22 mouse cellular contexts compared by ENCODE assay signal in the genomic region with DNA sequence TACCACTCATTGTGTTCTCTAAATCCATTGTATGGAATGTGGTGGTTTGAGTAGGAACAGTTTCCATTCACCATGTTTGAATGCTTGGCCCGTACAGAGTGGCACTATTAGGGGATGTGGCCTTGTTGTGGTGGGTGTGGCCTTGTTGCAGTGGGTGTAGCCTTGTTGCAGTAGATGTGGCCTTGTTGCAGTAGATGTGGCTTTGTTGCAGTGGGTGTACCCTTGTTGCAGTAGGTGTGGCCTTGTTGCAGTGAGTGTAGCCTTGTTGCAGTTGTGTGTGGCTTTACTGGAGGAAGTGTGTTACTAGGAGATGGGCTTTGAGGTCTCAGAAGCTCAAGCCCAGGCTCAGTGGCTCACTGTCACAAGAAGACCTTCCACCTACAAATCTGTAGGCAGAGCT.
DNase-seq lines count a peak whose midpoint lies in the region; ATAC-seq lines count a peak whose summit lies in the region.
"Had no signal": no experiment of that assay in that cellular context is flagged by ENCODE, and none has a peak within 500 bp of the region (broad histone marks: within the 10 kb centered on the region; RNA-seq: fewer than 3 reads in every experiment).

No protein-coding gene starts in this region.

- H3K27me3 ChIP-seq in heart, embryonic 14.5 days (ENCODE audit: control insufficient read depth, insufficient read depth, low read length): no peaks in the 10 kb centered on the region
- H3K27me3 ChIP-seq in heart, embryonic 12.5 days (replicated peaks): no peaks in the 10 kb centered on the region
- H3K27me3 ChIP-seq in megakaryocyte, embryonic 14.5 days (replicated peaks): peaks cover 5% of the 10 kb centered on the region
- H3K27me3 ChIP-seq in kidney, embryonic 15.5 days: no peaks in the 10 kb centered on the region
- H3K27me3 ChIP-seq: embryonic facial prominence, embryonic 12.5 days; forebrain, embryonic 12.5 days; heart, embryonic 13.5 days; hindbrain, embryonic 13.5 days had no signal

- 62% methylated on average over 1 of the region's 1 CpGs for WGBS in heart, embryonic 14.5 days
- 68% methylated on average over 1 of the region's 1 CpGs for WGBS in heart, embryonic 12.5 days
- WGBS in kidney, embryonic 15.5 days: 96% methylated on average over 1 of the region's 1 CpGs

- DNase-seq in gastrocnemius, adult 18-20 months (ENCODE audit: low spot score): no peak
- no peak for DNase-seq in thymus, postnatal 25 days
- DNase-seq: adrenal gland, adult 8-10 months; adrenal gland, postnatal 36 days; cerebellum, adult 8-10 months; cerebellum, postnatal 14 days; gastrocnemius, postnatal 14 days; heart, postnatal 10 days; heart, postnatal 4 days had no signal

- no peak overlapping the region for H3K27ac ChIP-seq in heart, embryonic 14.5 days (replicated peaks in 1 of 2; ENCODE audit: control insufficient read depth in 1 of 2, insufficient read depth in 1 of 2, low read depth in 2 of 2, low read length in 2 of 2)
- H3K27ac ChIP-seq in heart, embryonic 12.5 days (ENCODE audit: poor library complexity, severe bottlenecking): no peak overlapping the region
- H3K27ac ChIP-seq in kidney, embryonic 15.5 days: no peak overlapping the region
- H3K27ac ChIP-seq: embryonic facial prominence, embryonic 12.5 days; forebrain, embryonic 12.5 days; heart, embryonic 13.5 days; hindbrain, embryonic 13.5 days; hindbrain, postnatal 0 days had no signal

- peaks cover 7% of the 10 kb centered on the region in 2 experiments for H3K4me1 ChIP-seq in heart, embryonic 14.5 days (ENCODE audit: control insufficient read depth in 2 of 2, insufficient read depth in 2 of 2, low read length in 2 of 2)
- H3K4me1 ChIP-seq in heart, embryonic 12.5 days (replicated peaks): peaks cover 13% of the 10 kb centered on the region; the same call in 1 of the 2 replicates
- peaks cover 12% of the 10 kb centered on the region for H3K4me1 ChIP-seq in megakaryocyte, embryonic 14.5 days
- peaks cover 2% of the 10 kb centered on the region; the same call in 1 of the 2 replicates for H3K4me1 ChIP-seq in kidney, embryonic 15.5 days
- H3K4me1 ChIP-seq: embryonic facial prominence, embryonic 12.5 days; forebrain, embryonic 12.5 days; hindbrain, embryonic 13.5 days had no signal

- no peak overlapping the region for H3K4me2 ChIP-seq in heart, embryonic 14.5 days (ENCODE audit: low read length)
- no peak overlapping the region for H3K4me2 ChIP-seq in heart, embryonic 12.5 days
- no peak overlapping the region for H3K4me2 ChIP-seq in kidney, embryonic 15.5 days
- H3K4me2 ChIP-seq: embryonic facial prominence, embryonic 12.5 days; forebrain, embryonic 12.5 days; heart, embryonic 13.5 days; hindbrain, embryonic 13.5 days had no signal

- no peak overlapping the region for H3K9ac ChIP-seq in heart, embryonic 14.5 days (ENCODE audit: low read length)
- H3K9ac ChIP-seq in heart, embryonic 12.5 days: no peak overlapping the region
- no peak overlapping the region for H3K9ac ChIP-seq in kidney, embryonic 15.5 days
- H3K9ac ChIP-seq: embryonic facial prominence, embryonic 12.5 days; forebrain, embryonic 12.5 days; heart, embryonic 13.5 days; hindbrain, embryonic 13.5 days had no signal

- no peak overlapping the region for H3K4me3 ChIP-seq in heart, embryonic 14.5 days (ENCODE audit: control insufficient read depth in 1 of 2, insufficient read depth in 1 of 2, low read depth in 1 of 2, low read length in 2 of 2)
- no peak overlapping the region for H3K4me3 ChIP-seq in heart, embryonic 12.5 days
- peak overlapping the region; percentile 57 for H3K4me3 ChIP-seq in megakaryocyte, embryonic 14.5 days (replicated peaks)
- H3K4me3 ChIP-seq in kidney, embryonic 15.5 days (replicated peaks): no peak overlapping the region
- H3K4me3 ChIP-seq: embryonic facial prominence, embryonic 12.5 days; forebrain, embryonic 12.5 days; heart, embryonic 13.5 days; hindbrain, embryonic 13.5 days had no signal

- peak; percentile 35; the same call in 1 of the 2 replicates for ATAC-seq in heart, embryonic 14.5 days (ENCODE audit: insufficient number of reproducible peaks, insufficient read depth, low FRiP score, low read depth)
- ATAC-seq in heart, embryonic 12.5 days (ENCODE audit: insufficient number of reproducible peaks, low FRiP score): no peak
- peak; percentile 67 for ATAC-seq in granulocyte monocyte progenitor cell, adult 5-6 weeks (replicated peaks; ENCODE audit: poor library complexity, severe bottlenecking)
- ATAC-seq in kidney, embryonic 15.5 days (replicated peaks; ENCODE audit: low FRiP score): no peak
- ATAC-seq in erythroblast, adult 5-6 weeks (replicated peaks; ENCODE audit: low FRiP score, poor library complexity, severe bottlenecking): no peak
- ATAC-seq: forebrain, embryonic 16.5 days; hindbrain, postnatal 0 days; intestine, embryonic 16.5 days had no signal

- H3K36me3 ChIP-seq in heart, embryonic 14.5 days (ENCODE audit: control insufficient read depth, insufficient read depth, low read length): no peaks in the 10 kb centered on the region
- H3K36me3 ChIP-seq in heart, embryonic 12.5 days: no peaks in the 10 kb centered on the region
- no peaks in the 10 kb centered on the region for H3K36me3 ChIP-seq in megakaryocyte, embryonic 14.5 days (replicated peaks; ENCODE audit: low read length)
- no peaks in the 10 kb centered on the region for H3K36me3 ChIP-seq in kidney, embryonic 15.5 days
- H3K36me3 ChIP-seq: embryonic facial prominence, embryonic 12.5 days; forebrain, embryonic 12.5 days; heart, embryonic 13.5 days; hindbrain, embryonic 13.5 days had no signal

- H3K9me3 ChIP-seq in heart, embryonic 14.5 days (ENCODE audit: control insufficient read depth, low read length): 0 out of 2 replicates have a peak, but pooled peaks cover 6% of the 10 kb centered on the region
- peaks cover 6% of the 10 kb centered on the region; the same call in 1 of the 2 replicates for H3K9me3 ChIP-seq in heart, embryonic 12.5 days (replicated peaks)
- H3K9me3 ChIP-seq in megakaryocyte, embryonic 14.5 days: peaks cover 27% of the 10 kb centered on the region
- H3K9me3 ChIP-seq in kidney, embryonic 15.5 days (replicated peaks): no peaks in the 10 kb centered on the region
- H3K9me3 ChIP-seq: embryonic facial prominence, embryonic 12.5 days; forebrain, embryonic 12.5 days; heart, embryonic 13.5 days; hindbrain, embryonic 13.5 days had no signal

Comparison
In these comparisons a context has a peak if more than half of its experiments do, and no peak if none do; other contexts are left out.
1. ATAC-seq: peak in heart, embryonic 14.5 days (single experiment) and granulocyte monocyte progenitor cell, adult 5-6 weeks (single experiment); none in heart, embryonic 12.5 days (single experiment), kidney, embryonic 15.5 days (single experiment) and erythroblast, adult 5-6 weeks (single experiment).